Mouse (Mus musculus): ENCODE measurements at regions not wholly inside any gene's neighbourhood (a gene's known extent, or its start where the extent isn't known, plus 50 kb on each side); places are given as distances from the start of the nearest gene placed in this dataset.

GRCm38 (mm10) chr8:113190537-113190936 lies 444.9 kb upstream of the Mon1b start:
- peak; percentile 5 for DNase-seq

GRCm38 (mm10) chr8:113191537-113191936 lies 443.9 kb upstream of the Mon1b start:
- DNase-seq = no peak

Data from right cerebral cortex, adult 18-20 months (tissue).